Mouse (Mus musculus) subcutaneous adipose tissue, adult 2 months (tissue): ENCODE measurements around the gene Apol11a. TPM values are rescaled to one million over a fixed set of nuclear protein-coding genes. Genes with fewer than 3 reads are reported as not detected.

Experiments
- polyA plus RNA-seq: library from polyadenylated mRNA; depleted of rRNA; stranded (reverse); fragments of >200 nt; gene quantifications from 2 replicates; pipeline ENCODE4 v1.2.3, GENCODE M21; 2012; ENCODE audit warnings: low replicate concordance; rRNA removed

Gene Apol11a
- polyA plus RNA-seq: not detected in 2 replicates

GRCm38 (mm10) chr15:77507966-77508365 is at the start of gene Apol11a:
Apol11a (plus strand) TSS chr15:77508271.

GRCm38 (mm10) chr15:77476693-77477092 is 31.4 kb upstream of the Apol11a start, which contains the start of gene Apol10a:
Apol10a (plus strand) TSS chr15:77477047.

GRCm38 (mm10) chr15:77533216-77533615 is 25.1 kb downstream of the Apol11a start, which contains the start of gene Apol7c:
Apol7c (minus strand) TSS chr15:77533316.

GRCm38 (mm10) chr15:77561792-77562191 is 53.7 kb downstream of the Apol11a start, which contains the start of gene 1700025B11Rik:
1700025B11Rik (minus strand) TSS chr15:77561892.

Other genes with a start within 250 kb of the Apol11a start
- 57.7 and 112 TPM in 2 replicates for gene Rbfox2, start 201.3 kb upstream of the Apol11a start, polyA plus RNA-seq
- gene Apol7a, start 109.2 kb upstream of the Apol11a start, polyA plus RNA-seq: 0.20 and 1.2 TPM in 2 replicates
- gene Apol9a, start 97.1 kb upstream of the Apol11a start, polyA plus RNA-seq: 3.8 and 9.2 TPM in 2 replicates
- not detected in 2 replicates for gene Apol7b, start 60.8 kb upstream of the Apol11a start, polyA plus RNA-seq
- not detected in 2 replicates for gene Apol10a, start 31.2 kb upstream of the Apol11a start, polyA plus RNA-seq
- 0.36 and 0.49 TPM in 2 replicates for gene Apol7c, start 25.0 kb downstream of the Apol11a start, polyA plus RNA-seq
- not detected in 2 replicates for gene 1700025B11Rik, start 53.6 kb downstream of the Apol11a start, polyA plus RNA-seq
- gene Apol10b, start 87.9 kb downstream of the Apol11a start, polyA plus RNA-seq: 1.7 and 3.8 TPM in 2 replicates
- not detected in 2 replicates for gene Gm36245, start 91.0 kb downstream of the Apol11a start, polyA plus RNA-seq
- gene Apol11b, start 135.0 kb downstream of the Apol11a start, polyA plus RNA-seq: 0.05 TPM in 1 of 2 replicates, not detected in the other
- 0.40 and 0.49 TPM in 2 replicates for gene Apol7e, start 190.6 kb downstream of the Apol11a start, polyA plus RNA-seq
- gene Apol9b, start 220.8 kb downstream of the Apol11a start, polyA plus RNA-seq: 4.9 and 7.3 TPM in 2 replicates
- 0.09 and 0.12 TPM in 2 replicates for gene Apol8, start 248.7 kb downstream of the Apol11a start, polyA plus RNA-seq